Mouse (Mus musculus) liver, embryonic 15.5 days (tissue): ENCODE data around the gene Plekhg4. TPM values are rescaled to one million over a fixed set of nuclear protein-coding genes. Genes with fewer than 3 reads are reported as not detected.

ENCODE experiments used
- polyA plus RNA-seq: library from polyadenylated mRNA; unstranded; fragments of >200 nt; fragmentation: Nextera tagmentation; extraction: Ambion mirVana; gene quantifications from 2 replicates; pipeline ENCODE4 v1.2.1, GENCODE M21; 2015

Gene Plekhg4
- polyA plus RNA-seq, 1 experiment from 2014 or later: not detected

Other genes with a start within 250 kb of the Plekhg4 start
- gene Ces4a, start 241.5 kb upstream of the Plekhg4 start, polyA plus RNA-seq: not detected in 2 replicates
- 6.5 and 7.0 TPM in 2 replicates for gene Cbfb, start 202.6 kb upstream of the Plekhg4 start, polyA plus RNA-seq
- 16.9 and 20.3 TPM in 2 replicates for gene D230025D16Rik, start 148.1 kb upstream of the Plekhg4 start, polyA plus RNA-seq
- 2.3 and 2.4 TPM in 2 replicates for gene B3gnt9, start 118.1 kb upstream of the Plekhg4 start, polyA plus RNA-seq
- 14.9 and 15.5 TPM in 2 replicates for gene Tradd, start 108.7 kb upstream of the Plekhg4 start, polyA plus RNA-seq
- 1.2 and 1.3 TPM in 2 replicates for gene Fbxl8, start 108.6 kb upstream of the Plekhg4 start, polyA plus RNA-seq
- gene Hsf4, start 103.5 kb upstream of the Plekhg4 start, polyA plus RNA-seq: not detected in 2 replicates
- 0.22 and 0.30 TPM in 2 replicates for gene Nol3, start 97.1 kb upstream of the Plekhg4 start, polyA plus RNA-seq
- 0.59 and 0.68 TPM in 2 replicates for gene 4931428F04Rik, start 83.4 kb upstream of the Plekhg4 start, polyA plus RNA-seq
- 6.0 and 6.7 TPM in 2 replicates for gene Exoc3l, start 77.2 kb upstream of the Plekhg4 start, polyA plus RNA-seq
- 197 and 211 TPM in 2 replicates for gene E2f4, start 75.6 kb upstream of the Plekhg4 start, polyA plus RNA-seq
- 3.4 and 4.4 TPM in 2 replicates for gene Elmo3, start 67.7 kb upstream of the Plekhg4 start, polyA plus RNA-seq
- gene Lrrc29, start 47.0 kb upstream of the Plekhg4 start, polyA plus RNA-seq: 10.4 and 11.8 TPM in 2 replicates
- gene Tmem208, start 46.9 kb upstream of the Plekhg4 start, polyA plus RNA-seq: 91.2 and 91.8 TPM in 2 replicates
- gene Fhod1, start 25.3 kb upstream of the Plekhg4 start, polyA plus RNA-seq: 0.53 and 0.70 TPM in 2 replicates
- 0.13 TPM in 2 replicates for gene Slc9a5, start 24.4 kb upstream of the Plekhg4 start, polyA plus RNA-seq
- gene Kctd19, start 40.2 kb downstream of the Plekhg4 start, polyA plus RNA-seq: not detected in 2 replicates
- 0.12 and 0.13 TPM in 2 replicates for gene Lrrc36, start 40.3 kb downstream of the Plekhg4 start, polyA plus RNA-seq
- gene Tppp3, start 98.3 kb downstream of the Plekhg4 start, polyA plus RNA-seq: 3.1 and 4.8 TPM in 2 replicates
- 1.9 and 2.3 TPM in 2 replicates for gene Zdhhc1, start 123.6 kb downstream of the Plekhg4 start, polyA plus RNA-seq
- 0.40 and 0.58 TPM in 2 replicates for gene Hsd11b2, start 145.5 kb downstream of the Plekhg4 start, polyA plus RNA-seq
- 52.4 and 59.4 TPM in 2 replicates for gene Atp6v0d1, start 192.8 kb downstream of the Plekhg4 start, polyA plus RNA-seq
- 7.1 and 7.2 TPM in 2 replicates for gene Ripor1, start 232.0 kb downstream of the Plekhg4 start, polyA plus RNA-seq